Mouse (Mus musculus) CH12.LX (cell line): ENCODE data around the gene Rasgrp3.

Source experiments
- CTCF ChIP-seq, 2 experiments: IDR thresholded peaks in 1 of 2; conservative IDR thresholded peaks in 1 of 2; 2 replicates each; pipeline ENCODE4 v1.5.1; 2011 to 2012; ENCODE audit warnings: low read depth in 2 of 2, low read length in 2 of 2, improper control_type of control experiment in 1 of 2, inconsistent platforms in 1 of 2, mild to moderate bottlenecking in 1 of 2, moderate library complexity in 1 of 2
- POLR2A ChIP-seq: IDR thresholded peaks from 2 replicates; pipeline ENCODE4 v1.6.1; 2011; ENCODE audit warnings: low read depth, mild to moderate bottlenecking, improper control_type of control experiment, low read length
- RCOR1 ChIP-seq: conservative IDR thresholded peaks from 2 replicates; pipeline ENCODE4 v1.6.1; 2012; ENCODE audit warnings: low read depth, mild to moderate bottlenecking, inconsistent platforms, low read length, improper control_type of control experiment
- USF1 ChIP-seq: IDR thresholded peaks from 2 replicates; pipeline ENCODE4 v1.6.1; 2014; ENCODE audit warnings: low read depth, mild to moderate bottlenecking, inconsistent platforms, low read length, improper control_type of control experiment

- TF ChIP-seq CTCF (conservative IDR thresholded peaks at IDR 0.05 in 1 of 2, IDR thresholded peaks at IDR 0.05 in 1 of 2; ENCODE audit: low read depth in 2 of 2, low read length in 2 of 2) (no peak), USF1 (no peak), POLR2A (no peak), RCOR1 (no peak)
Measured at GRCm38 (mm10) chr17:75532469-75532986, 96.8 kb downstream of the Rasgrp3 start.
